12 mouse cellular contexts compared by ENCODE assay signal in genomic region chr19:32243246-32243645, GRCm38 (mm10).
"Had no signal": no experiment of that assay in that cellular context is flagged by ENCODE, and none has a peak within 500 bp of the region (broad histone marks: within the 10 kb centered on the region; RNA-seq: fewer than 3 reads in every experiment).

No protein-coding gene starts in this region.

- H3K27ac ChIP-seq: kidney, postnatal 0 days; limb, embryonic 13.5 days; liver, embryonic 14.5 days; midbrain, embryonic 12.5 days; neural tube, embryonic 13.5 days had no signal

- H3K36me3 ChIP-seq: limb, embryonic 13.5 days; midbrain, embryonic 12.5 days; neural tube, embryonic 13.5 days had no signal

- H3K9ac ChIP-seq: limb, embryonic 13.5 days; liver, embryonic 14.5 days; midbrain, embryonic 12.5 days; neural tube, embryonic 13.5 days had no signal

- H3K27me3 ChIP-seq: limb, embryonic 13.5 days; midbrain, embryonic 12.5 days; neural tube, embryonic 13.5 days had no signal

- H3K4me1 ChIP-seq: midbrain, embryonic 12.5 days had no signal

- ATAC-seq: midbrain, embryonic 16.5 days had no signal

- H3K9me3 ChIP-seq: limb, embryonic 13.5 days; midbrain, embryonic 12.5 days; neural tube, embryonic 13.5 days had no signal

- DNase-seq: kidney, adult 9 months; kidney, postnatal 36 days; layer of hippocampus, adult 9-11 months; layer of hippocampus, postnatal 36 days; lung, adult 18-20 months; thymus, postnatal 36 days had no signal

- H3K4me3 ChIP-seq: limb, embryonic 13.5 days; midbrain, embryonic 12.5 days; neural tube, embryonic 13.5 days had no signal
